Mouse (Mus musculus) embryonic facial prominence, embryonic 14.5 days (tissue): Measurements from ENCODE around the gene Gdf15. TPM values are rescaled to one million over a fixed set of nuclear protein-coding genes. Genes with fewer than 3 reads are reported as not detected.

Source experiments
- ATAC-seq: fragments of 200-750 bp; cut with Nextera tagmentation; 2 replicates; pipeline ENCODE4 v1.8.0; 2017; ENCODE audit warnings: low read depth, moderate number of reproducible peaks, moderate TSS enrichment
- DNase-seq: peaks from one replicate; pipeline ENCODE4 v3.0.0-alpha.2; 2015; ENCODE audit warnings: low spot score
- H3K27ac ChIP-seq: fragments of 300-500 bp; sonication (generic); replicated peaks from 2 replicates; pipeline ENCODE4 v1.5.1; 2014; ENCODE audit warnings: low read depth, mild to moderate bottlenecking, low read length, moderate library complexity
- H3K27me3 ChIP-seq: fragments of 300-500 bp; sonication (generic); replicated peaks from 2 replicates; pipeline ENCODE4 v1.6.1; 2014; ENCODE audit warnings: low read length; ENCODE audit not compliant: control insufficient read depth, insufficient read depth
- H3K36me3 ChIP-seq: fragments of 300-500 bp; sonication (generic); 2 replicates; pipeline ENCODE4 v1.6.1; 2014; ENCODE audit warnings: low read length, mixed read lengths; ENCODE audit not compliant: control insufficient read depth, insufficient read depth
- H3K4me1 ChIP-seq: fragments of 300-500 bp; sonication (generic); 2 replicates; pipeline ENCODE4 v1.6.1; 2014; ENCODE audit warnings: antibody characterized with exemption, low read length; ENCODE audit not compliant: control insufficient read depth, insufficient read depth
- H3K4me2 ChIP-seq: fragments of 300-500 bp; sonication (generic); 2 replicates; pipeline ENCODE4 v1.6.1; 2014; ENCODE audit warnings: low read depth, mild to moderate bottlenecking, low read length, moderate library complexity, mixed read lengths
- H3K4me3 ChIP-seq: fragments of 300-500 bp; sonication (generic); 2 replicates; pipeline ENCODE4 v1.5.1; 2014; ENCODE audit warnings: low read depth, mild to moderate bottlenecking, low read length
- H3K9ac ChIP-seq: fragments of 300-500 bp; sonication (generic); 2 replicates; pipeline ENCODE4 v1.6.1; 2014; ENCODE audit warnings: low read depth, mild to moderate bottlenecking, low read length, moderate library complexity, mixed read lengths
- H3K9me3 ChIP-seq: fragments of 300-500 bp; sonication (generic); 2 replicates; pipeline ENCODE4 v1.6.1; 2016; ENCODE audit warnings: low read length; ENCODE audit not compliant: control insufficient read depth
- WGBS: fragments of 180-500 bp; shearing (Covaris S2); extraction: QIAGEN DNeasy Blood & Tissue Kit; methylation state at CpG from one replicate; pipeline ENCODE4 v1.1.7; 2014; 5-methylcytosine and 5-hydroxymethylcytosine counted together
- polyA plus RNA-seq: library from polyadenylated mRNA; unstranded; fragments of >200 nt; fragmentation: Nextera tagmentation; extraction: Ambion mirVana; gene quantifications from 2 replicates; pipeline ENCODE4 v1.2.1, GENCODE M21; 2014

Gene Gdf15
- polyA plus RNA-seq: 0.28 and 0.29 TPM in 2 replicates

GRCm38 (mm10) chr8:70632346-70632892, at the start of gene Gdf15:
Gene Gdf15, minus strand, starts transcription at chr8:70632456.
- 74% methylated on average over 6 of the region's 6 CpGs for WGBS
- Histone ChIP-seq H3K36me3 (no peaks in the 10 kb centered on the region), H3K4me2 (0 out of 2 replicates have a peak within 1 kb of the TSS, but pooled peaks have one; percentile 82), H3K27ac (no peak within 1 kb of the TSS), H3K9me3 (no peaks in the 10 kb centered on the region), H3K27me3 (peaks cover 7% of the 10 kb centered on the region; the same call in 1 of the 2 replicates), H3K4me3 (no peak within 1 kb of the TSS), H3K4me1 (peaks cover 17% of the 10 kb centered on the region), H3K9ac (peak within 1 kb of the TSS; percentile 30; the same call in 1 of the 2 replicates)
- ATAC-seq: no peak
- no peak for DNase-seq

- H3K27ac ChIP-seq: no peak overlapping the region
Measured at GRCm38 (mm10) chr8:70681410-70681809, 49.2 kb upstream of the Gdf15 start.

GRCm38 (mm10) chr8:70680039-70680438, 47.8 kb upstream of the Gdf15 start:
- Histone ChIP-seq H3K4me1 (peaks cover 11% of the 10 kb centered on the region), H3K27ac (no peak overlapping the region), H3K4me2 (no peak overlapping the region), H3K4me3 (no peak overlapping the region), H3K27me3 (no peaks in the 10 kb centered on the region), H3K9me3 (no peaks in the 10 kb centered on the region), H3K36me3 (peaks cover 25% of the 10 kb centered on the region; the same call in 1 of the 2 replicates), H3K9ac (no peak overlapping the region)
- ATAC-seq (no peak), DNase-seq (no peak)
- 75% methylated on average over 3 of the region's 3 CpGs for WGBS

More at GRCm38 (mm10) chr8:70681410-70681809, 49.2 kb upstream of the Gdf15 start:
- Histone ChIP-seq H3K27me3 (no peaks in the 10 kb centered on the region), H3K9me3 (no peaks in the 10 kb centered on the region), H3K4me2 (no peak overlapping the region), H3K36me3 (peaks cover 25% of the 10 kb centered on the region; the same call in 1 of the 2 replicates), H3K4me3 (no peak overlapping the region), H3K4me1 (peaks cover 11% of the 10 kb centered on the region), H3K9ac (no peak overlapping the region)
- WGBS: 51% methylated on average over 3 of the region's 3 CpGs
- ATAC-seq: no peak
- DNase-seq: no peak

DNA sequence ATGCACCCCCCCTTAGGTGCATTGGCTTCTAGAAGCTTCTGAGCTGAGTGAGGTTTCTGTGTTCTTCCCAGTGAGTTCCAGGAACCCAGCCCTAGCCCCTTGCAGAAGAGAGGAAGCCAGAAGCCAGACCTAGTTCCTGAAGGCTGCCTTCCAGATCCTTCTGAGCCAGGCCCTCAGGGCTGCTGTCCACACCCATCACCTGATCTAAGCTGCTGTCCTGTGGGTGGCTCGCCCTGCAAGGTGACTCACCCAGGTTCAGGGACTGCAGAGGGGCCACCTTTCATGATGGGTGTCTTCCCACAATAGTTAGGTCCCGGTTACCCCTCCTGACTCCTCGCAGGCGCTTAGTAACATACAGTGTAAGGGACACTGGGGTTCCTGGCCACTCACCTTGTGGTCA, 47.1 kb upstream of the Gdf15 start:
- 94% methylated on average over 4 of the region's 4 CpGs for WGBS
- H3K4me3 ChIP-seq: no peak overlapping the region
- peaks cover 11% of the 10 kb centered on the region for H3K4me1 ChIP-seq
- H3K36me3 ChIP-seq: peaks cover 25% of the 10 kb centered on the region; the same call in 1 of the 2 replicates
- no peaks in the 10 kb centered on the region for H3K9me3 ChIP-seq
- DNase-seq (no peak), ATAC-seq (no peak)
- no peak overlapping the region for H3K27ac ChIP-seq
- H3K9ac ChIP-seq: no peak overlapping the region
- H3K27me3 ChIP-seq: no peaks in the 10 kb centered on the region
- H3K4me2 ChIP-seq: no peak overlapping the region

DNA sequence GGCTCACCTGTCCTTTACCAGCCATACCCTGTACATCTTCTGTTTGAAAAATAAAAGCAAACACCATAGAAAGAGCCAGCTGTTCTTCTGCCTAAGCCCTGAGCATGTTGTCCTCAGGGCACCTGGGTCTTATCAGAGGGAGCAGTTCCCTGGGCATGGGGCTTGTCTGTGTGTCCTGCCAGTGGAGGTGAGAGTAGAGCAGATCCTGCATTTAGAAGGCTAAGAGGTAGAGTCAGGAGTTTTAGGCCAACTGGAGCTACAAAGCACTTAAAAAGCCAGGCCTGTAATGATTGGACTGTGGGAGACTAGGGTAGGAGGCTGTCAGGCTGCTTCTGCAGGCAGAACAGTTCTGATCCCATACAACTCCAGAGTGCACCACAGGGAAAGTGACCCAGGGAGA, 46.4 kb upstream of the Gdf15 start:
- Histone ChIP-seq H3K4me2 (no peak overlapping the region), H3K9ac (no peak overlapping the region), H3K4me1 (peaks cover 17% of the 10 kb centered on the region), H3K9me3 (no peaks in the 10 kb centered on the region), H3K27ac (no peak overlapping the region), H3K4me3 (no peak overlapping the region), H3K27me3 (no peaks in the 10 kb centered on the region), H3K36me3 (peaks cover 25% of the 10 kb centered on the region; the same call in 1 of the 2 replicates)
- no peak for DNase-seq
- no peak for ATAC-seq

- no peak overlapping the region for H3K27ac ChIP-seq
- peaks cover 15% of the 10 kb centered on the region for H3K4me1 ChIP-seq
- DNase-seq (no peak), ATAC-seq (no peak)
- WGBS: 89% methylated on average over 15 of the region's 15 CpGs
- H3K36me3 ChIP-seq: peaks cover 25% of the 10 kb centered on the region; the same call in 1 of the 2 replicates
- H3K9ac ChIP-seq: no peak overlapping the region
- H3K9me3 ChIP-seq: no peaks in the 10 kb centered on the region
- no peak overlapping the region for H3K4me2 ChIP-seq
- no peak overlapping the region for H3K4me3 ChIP-seq
- no peaks in the 10 kb centered on the region for H3K27me3 ChIP-seq
Measured at GRCm38 (mm10) chr8:70677451-70678080, 45.3 kb upstream of the Gdf15 start.

- ATAC-seq (no peak), DNase-seq (no peak)
- Histone ChIP-seq H3K9me3 (no peaks in the 10 kb centered on the region), H3K4me1 (peaks cover 6% of the 10 kb centered on the region), H3K4me2 (no peak overlapping the region), H3K36me3 (peaks cover 25% of the 10 kb centered on the region; the same call in 1 of the 2 replicates), H3K4me3 (no peak overlapping the region), H3K9ac (no peak overlapping the region), H3K27ac (no peak overlapping the region), H3K27me3 (no peaks in the 10 kb centered on the region)
- 88% methylated on average over 1 of the region's 1 CpGs for WGBS
Measured at GRCm38 (mm10) chr8:70675336-70675735, 43.1 kb upstream of the Gdf15 start.

DNA sequence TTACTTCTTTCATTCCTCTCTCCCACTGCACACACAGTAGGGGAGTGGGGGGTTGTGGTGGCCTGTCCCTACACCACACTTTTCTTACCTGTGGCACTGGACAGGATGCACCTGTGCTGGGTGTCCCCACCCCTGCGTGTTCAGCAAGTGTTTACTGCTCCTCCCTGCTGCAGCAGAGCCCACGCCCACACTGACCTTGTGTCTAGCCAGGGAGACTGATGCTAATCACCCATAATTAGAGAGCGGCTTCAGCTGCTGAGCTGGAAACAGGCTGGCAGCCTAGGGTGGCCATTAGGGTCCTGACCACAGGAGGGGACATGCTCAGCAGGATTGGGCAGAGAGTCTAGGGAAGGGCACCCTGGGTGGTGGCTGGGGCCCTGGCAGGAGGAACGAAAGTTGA, 42.5 kb upstream of the Gdf15 start:
- Histone ChIP-seq H3K36me3 (peaks cover 24% of the 10 kb centered on the region; the same call in 1 of the 2 replicates), H3K9me3 (no peaks in the 10 kb centered on the region), H3K27me3 (no peaks in the 10 kb centered on the region), H3K4me3 (no peak overlapping the region), H3K4me1 (peaks cover 6% of the 10 kb centered on the region), H3K4me2 (peak overlapping the region; percentile 82; the same call in 1 of the 2 replicates), H3K27ac (no peak overlapping the region), H3K9ac (peak overlapping the region; percentile 82; the same call in 1 of the 2 replicates)
- 62% methylated on average over 4 of the region's 4 CpGs for WGBS
- ATAC-seq: no peak
- peak; percentile 30 for DNase-seq
